In the genomic region with DNA sequence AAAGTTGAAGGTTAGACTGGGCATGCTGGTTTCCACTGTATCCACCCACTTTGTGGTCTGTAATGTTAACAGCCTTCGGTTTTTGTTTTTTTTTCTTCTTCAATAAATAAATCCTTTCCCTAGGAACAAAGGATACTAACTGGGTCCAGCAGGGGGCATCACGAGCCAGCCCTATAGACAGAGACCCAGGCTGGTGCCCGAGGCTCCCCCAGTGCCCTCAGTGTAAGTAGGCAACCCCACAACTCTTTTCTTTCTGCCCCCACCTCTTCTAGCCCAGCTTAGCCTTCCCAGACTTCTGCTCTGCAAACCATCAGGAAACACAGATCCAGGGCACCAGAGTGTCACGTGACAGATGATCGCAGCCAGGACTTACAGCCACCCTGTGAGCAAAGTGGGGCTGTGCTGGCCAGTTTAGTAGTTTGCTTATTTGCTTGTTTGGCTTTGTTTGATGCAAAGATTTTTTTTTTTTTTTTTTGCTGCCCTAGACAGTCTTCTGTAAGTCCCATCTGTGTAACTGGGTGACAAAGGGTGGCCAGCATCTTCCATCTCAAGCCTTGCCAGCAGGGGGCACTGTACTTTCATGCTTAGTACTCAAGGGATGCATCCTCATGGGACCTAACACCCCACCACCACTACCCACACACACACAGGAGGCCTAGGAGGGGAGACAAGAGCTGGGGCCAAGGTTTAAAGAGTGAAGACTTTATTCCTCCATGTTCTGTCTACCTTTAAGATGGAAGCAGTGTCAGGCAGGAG, we compare ENCODE assay signal across 9 mouse cellular contexts. TPM values are rescaled to one million over a fixed set of nuclear protein-coding genes. Genes with fewer than 3 reads are reported as not detected.
DNase-seq lines count a peak whose midpoint lies in the region; ATAC-seq and TF ChIP-seq lines count a peak whose summit lies in the region.
"Had no signal": no experiment of that assay in that cellular context is flagged by ENCODE, and none has a peak within 500 bp of the region (broad histone marks: within the 10 kb centered on the region; RNA-seq: fewer than 3 reads in every experiment).

No protein-coding gene starts in this region.

- no peak overlapping the region for H3K4me2 ChIP-seq in forebrain, embryonic 15.5 days (replicated peaks)
- H3K4me2 ChIP-seq: limb, embryonic 12.5 days had no signal

- no peaks in the 10 kb centered on the region for H3K4me1 ChIP-seq in forebrain, embryonic 15.5 days

- ATAC-seq in forebrain, embryonic 15.5 days (replicated peaks), result no peak

- no peak overlapping the region for H3K27ac ChIP-seq in layer of hippocampus, adult 2 months
- no peak overlapping the region for H3K27ac ChIP-seq in forebrain, embryonic 15.5 days (replicated peaks)
- H3K27ac ChIP-seq: limb, embryonic 12.5 days had no signal

- no peaks in the 10 kb centered on the region for H3K9me3 ChIP-seq in forebrain, embryonic 15.5 days
- H3K9me3 ChIP-seq: limb, embryonic 12.5 days had no signal

- H3K9ac ChIP-seq in forebrain, embryonic 15.5 days (replicated peaks), result no peak overlapping the region
- H3K9ac ChIP-seq: limb, embryonic 12.5 days had no signal

- H3K27me3 ChIP-seq in forebrain, embryonic 15.5 days, result no peaks in the 10 kb centered on the region
- H3K27me3 ChIP-seq: limb, embryonic 12.5 days had no signal

- peak; percentile 59 for TF ChIP-seq CTCF in layer of hippocampus, adult 2 months (conservative IDR thresholded peaks at IDR 0.05)

- H3K36me3 ChIP-seq in forebrain, embryonic 15.5 days, result no peaks in the 10 kb centered on the region
- H3K36me3 ChIP-seq: limb, embryonic 12.5 days had no signal

- H3K4me3 ChIP-seq in layer of hippocampus, adult 2 months, result no peak overlapping the region
- H3K4me3 ChIP-seq in forebrain, embryonic 15.5 days, result no peak overlapping the region
- H3K4me3 ChIP-seq: limb, embryonic 12.5 days had no signal

- 68% methylated on average over 5 of the region's 5 CpGs for WGBS in forebrain, embryonic 15.5 days

- DNase-seq in layer of hippocampus, adult 2 months (ENCODE audit: low spot score in 2 of 2), result no peak
- DNase-seq in layer of hippocampus, adult 9-10 months (ENCODE audit: low spot score), result no peak
- peak; percentile 54 for DNase-seq in Muller cell, postnatal 12 days (ENCODE audit: inconsistent ontology term)
- DNase-seq in gastrocnemius, postnatal 10 days, result peak; percentile 59
- peak; percentile 63 for DNase-seq in retina, embryonic 14.5 days (ENCODE audit: low spot score)
- DNase-seq in cerebellum, adult 18-20 months, result no peak
- DNase-seq in layer of hippocampus, adult 11-12 months (ENCODE audit: low spot score), result no peak

RNA-seq across cellular contexts. Expression of a gene that starts 9.3 kb away (rescaled TPM):
- total RNA-seq in layer of hippocampus, adult 2 months (2021), result 1 to 10 TPM; 6.3 to 6.7 TPM
- 10 to 100 TPM; 69.8 to 78.6 TPM for total RNA-seq in gastrocnemius, postnatal 10 days (2021)
- 2.4 and 2.9 TPM in 2 replicates for polyA plus RNA-seq in forebrain, embryonic 15.5 days (2015; fragmentation: Nextera tagmentation; extraction: Ambion mirVana)
- polyA plus RNA-seq: limb, embryonic 12.5 days had no signal

RNA-seq across cellular contexts. Expression of a gene that starts 21.4 kb away (rescaled TPM):
- total RNA-seq in layer of hippocampus, adult 2 months (2021), result 1 to 10 TPM; 2.6 to 3.1 TPM
- under 1 TPM; 0.45 to 0.82 TPM for total RNA-seq in gastrocnemius, postnatal 10 days (2021)
- polyA plus RNA-seq in forebrain, embryonic 15.5 days (2015; fragmentation: Nextera tagmentation; extraction: Ambion mirVana), result 0.09 and 0.28 TPM in 2 replicates

RNA-seq across cellular contexts. Expression of a gene that starts 42.9 kb away (rescaled TPM):
- 1 to 10 TPM; 1.7 to 1.9 TPM for total RNA-seq in layer of hippocampus, adult 2 months (2021)
- not detected for total RNA-seq in gastrocnemius, postnatal 10 days (2021)
- polyA plus RNA-seq in forebrain, embryonic 15.5 days (2015; fragmentation: Nextera tagmentation; extraction: Ambion mirVana), result 0.09 TPM in 1 of 2 replicates, not detected in the other

RNA-seq across cellular contexts. Expression of a gene that starts 44.3 kb away (rescaled TPM):
- total RNA-seq in layer of hippocampus, adult 2 months (2021), result under 1 TPM; 0.47 to 0.87 TPM
- total RNA-seq in gastrocnemius, postnatal 10 days (2021), result not detected
- not detected in 2 replicates for polyA plus RNA-seq in forebrain, embryonic 15.5 days (2015; fragmentation: Nextera tagmentation; extraction: Ambion mirVana)

RNA-seq across cellular contexts. Expression of a gene that starts 51.9 kb away (rescaled TPM):
- 10 to 100 TPM; 10.8 to 11.1 TPM for total RNA-seq in layer of hippocampus, adult 2 months (2021)
- total RNA-seq in gastrocnemius, postnatal 10 days (2021), result 1 to 10 TPM; 3.6 to 4.4 TPM
- polyA plus RNA-seq in forebrain, embryonic 15.5 days (2015; fragmentation: Nextera tagmentation; extraction: Ambion mirVana), result 17.6 and 18.8 TPM in 2 replicates

Comparison
In these comparisons a context has a peak if more than half of its experiments do, and no peak if none do; other contexts are left out.
1. DNase-seq: peak in Muller cell, postnatal 12 days (single experiment), gastrocnemius, postnatal 10 days (single experiment) and retina, embryonic 14.5 days (single experiment); none in layer of hippocampus, adult 2 months (0 of 2), layer of hippocampus, adult 9-10 months (single experiment), cerebellum, adult 18-20 months (0 of 2) and layer of hippocampus, adult 11-12 months (single experiment).
2. RNA of a gene that starts 9.3 kb away (total RNA-seq): 69.8 to 78.6 TPM in gastrocnemius, postnatal 10 days; 6.3 to 6.7 TPM in layer of hippocampus, adult 2 months; every median in the first group is over 4 times any median in the second.